Mouse (Mus musculus): ENCODE data around the gene Ccdc184.

DNA sequence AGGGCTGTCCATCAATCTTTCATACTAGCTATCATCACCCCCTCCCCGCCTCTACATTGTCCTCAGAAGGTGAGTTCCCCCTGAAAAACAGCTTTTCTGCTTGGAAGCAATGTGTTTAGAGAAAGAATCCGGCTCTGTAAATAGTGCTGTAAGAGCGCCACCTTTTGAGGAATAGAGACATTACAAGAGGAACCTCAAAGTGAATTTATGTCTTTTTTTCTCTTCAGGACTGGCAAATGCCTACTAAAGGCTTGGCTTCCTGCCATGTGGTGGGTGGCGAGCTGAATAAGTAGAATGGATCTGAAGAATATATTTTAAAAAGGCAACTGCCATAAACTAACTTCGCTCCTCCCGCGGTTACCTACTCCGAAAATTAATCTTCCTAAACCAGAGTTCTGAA, 6.9 kb downstream of the Ccdc184 start:
- no peak for TF ChIP-seq POLR2A (IDR thresholded peaks at IDR 0.05; ENCODE audit: low read depth, low read length)
- no peak for TF ChIP-seq CTCF (IDR thresholded peaks at IDR 0.05; ENCODE audit: borderline replicate concordance, insufficient read depth, low read length)
